Mouse (Mus musculus) olfactory bulb, adult 2 months (tissue): ENCODE measurements at regions not wholly inside any gene's neighbourhood (a gene's known extent, or its start where the extent isn't known, plus 50 kb on each side); places are given as distances from the start of the nearest gene placed in this dataset.

Experiments used
- H3K27ac ChIP-seq: fragments of 200-500 bp; 2 replicates; pipeline ENCODE4 v1.5.1; 2012; ENCODE audit warnings: low read depth, low read length; ENCODE audit not compliant: insufficient read depth
- H3K4me1 ChIP-seq: fragments of 200-500 bp; 2 replicates; pipeline ENCODE4 v1.6.1; 2012; ENCODE audit warnings: low read length; ENCODE audit not compliant: control insufficient read depth, insufficient read depth
- H3K4me3 ChIP-seq: fragments of 200-500 bp; 2 replicates; pipeline ENCODE4 v1.5.1; 2012; ENCODE audit warnings: mild to moderate bottlenecking, low read depth, low read length, moderate library complexity; ENCODE audit not compliant: insufficient read depth
- CTCF ChIP-seq: fragments of 200-500 bp; IDR thresholded peaks from 2 replicates; pipeline ENCODE4 v1.5.1; 2012; ENCODE audit warnings: low read depth, mild to moderate bottlenecking, low read length, moderate library complexity; ENCODE audit not compliant: insufficient read depth
- POLR2A ChIP-seq: fragments of 200-500 bp; IDR thresholded peaks from 2 replicates; pipeline ENCODE4 v1.6.1; 2012; ENCODE audit warnings: mild to moderate bottlenecking, low read depth, low read length, moderate library complexity; ENCODE audit not compliant: insufficient read depth
- WGBS: fragments of 180-500 bp; shearing (Covaris S2); methylation state at CpG from one replicate; pipeline ENCODE4 v1.1.7; 2018; 5-methylcytosine and 5-hydroxymethylcytosine counted together

GRCm38 (mm10) chr13:35420076-35420475 is 239.6 kb upstream of the Cdyl start:
- Histone ChIP-seq H3K27ac (no peak overlapping the region), H3K4me3 (no peak overlapping the region), H3K4me1 (no peaks in the 10 kb centered on the region)
- 70% methylated on average over 3 of the region's 3 CpGs for WGBS
- TF ChIP-seq CTCF (no peak), POLR2A (no peak)

GRCm38 (mm10) chr13:35426061-35426460 is 233.6 kb upstream of the Cdyl start:
- TF ChIP-seq CTCF (no peak), POLR2A (no peak)
- 72% methylated on average over 4 of the region's 4 CpGs for WGBS

GRCm38 (mm10) chr13:35435173-35435572 is 224.5 kb upstream of the Cdyl start:
- WGBS: 72% methylated on average over 7 of the region's 7 CpGs
- no peak overlapping the region for H3K27ac ChIP-seq
- TF ChIP-seq POLR2A (no peak), CTCF (no peak)

More at GRCm38 (mm10) chr13:35426061-35426460, 233.6 kb upstream of the Cdyl start:
- Histone ChIP-seq H3K27ac (no peak overlapping the region), H3K4me3 (no peak overlapping the region), H3K4me1 (no peaks in the 10 kb centered on the region)

GRCm38 (mm10) chr13:35447661-35448060 is 212.0 kb upstream of the Cdyl start:
- H3K27ac ChIP-seq: no peak overlapping the region
- H3K4me1 ChIP-seq: no peaks in the 10 kb centered on the region
- no peak for TF ChIP-seq CTCF
- no peak for TF ChIP-seq POLR2A
- no peak overlapping the region for H3K4me3 ChIP-seq
- 88% methylated on average over 3 of the region's 3 CpGs for WGBS

More at GRCm38 (mm10) chr13:35435173-35435572, 224.5 kb upstream of the Cdyl start:
- Histone ChIP-seq H3K4me1 (no peaks in the 10 kb centered on the region), H3K4me3 (no peak overlapping the region)

GRCm38 (mm10) chr13:35452420-35452819 is 207.2 kb upstream of the Cdyl start:
- TF ChIP-seq CTCF (no peak), POLR2A (no peak)
- 100% methylated on average over 1 of the region's 1 CpGs for WGBS
- H3K27ac ChIP-seq: no peak overlapping the region
- no peaks in the 10 kb centered on the region for H3K4me1 ChIP-seq
- H3K4me3 ChIP-seq: no peak overlapping the region

DNA sequence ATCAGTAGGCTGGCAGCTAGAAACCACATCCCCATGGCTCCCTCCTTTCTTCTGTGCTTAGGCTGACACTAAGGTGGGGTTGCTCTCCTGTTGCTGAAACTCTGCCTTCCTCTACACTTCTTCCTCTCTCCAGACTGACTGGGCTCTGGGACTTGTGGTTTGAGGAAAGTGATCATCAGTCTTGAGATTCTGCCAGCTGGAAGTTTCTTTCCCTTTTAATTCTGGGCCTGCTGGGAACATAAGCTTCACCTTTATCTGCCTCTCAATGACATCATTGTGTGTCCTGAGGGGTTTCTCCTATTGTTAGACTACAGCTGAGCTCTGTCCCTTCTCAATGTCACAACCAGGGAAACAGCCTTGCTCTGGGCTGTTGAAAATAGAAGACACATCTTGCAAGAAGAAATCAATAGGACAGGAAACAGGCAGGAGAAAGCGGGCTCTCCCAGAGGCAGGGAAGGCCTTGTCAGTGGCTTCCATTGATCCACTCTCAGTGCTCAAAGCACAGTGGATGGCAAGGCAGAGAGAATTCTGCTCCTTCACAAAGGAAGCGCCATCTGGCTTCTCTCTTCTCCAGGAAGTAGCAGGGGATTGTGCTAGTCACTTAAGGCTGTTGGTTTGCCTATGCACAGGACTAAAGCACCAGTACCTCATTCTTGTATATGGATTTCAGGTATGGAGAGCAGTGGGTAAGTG is 206.3 kb upstream of the Cdyl start:
- WGBS: 78% methylated on average over 2 of the region's 2 CpGs
- no peak overlapping the region for H3K27ac ChIP-seq
- H3K4me3 ChIP-seq: no peak overlapping the region
- no peaks in the 10 kb centered on the region for H3K4me1 ChIP-seq
- no peak for TF ChIP-seq POLR2A
- no peak for TF ChIP-seq CTCF

- Histone ChIP-seq H3K4me1 (no peaks in the 10 kb centered on the region), H3K4me3 (no peak overlapping the region), H3K27ac (no peak overlapping the region)
- no peak for TF ChIP-seq CTCF
- TF ChIP-seq POLR2A: no peak
- 79% methylated on average over 1 of the region's 1 CpGs for WGBS
These were observed 199.6 kb upstream of the Cdyl start for GRCm38 (mm10) chr13:35460051-35460450.

DNA sequence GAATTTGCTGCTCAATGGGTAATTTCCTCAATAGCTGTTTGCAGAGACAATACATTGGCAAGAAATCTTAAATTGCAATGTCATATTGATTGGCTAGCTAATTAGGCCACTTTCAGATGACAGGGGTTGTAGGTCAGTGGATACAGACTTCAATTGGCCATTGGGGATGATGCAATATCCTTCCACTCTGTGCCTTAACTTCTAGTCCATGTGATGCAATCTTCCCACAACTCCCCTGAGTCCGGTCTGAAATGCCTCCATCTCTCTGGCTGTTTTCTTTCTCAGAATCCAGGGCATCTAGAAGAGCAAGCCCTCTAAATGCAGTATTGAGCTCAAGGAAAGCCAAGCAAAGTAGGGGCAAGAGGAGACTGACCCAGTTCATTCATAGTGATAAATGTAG is 196.4 kb upstream of the Cdyl start:
- TF ChIP-seq POLR2A: no peak
- TF ChIP-seq CTCF: no peak
- H3K4me3 ChIP-seq: no peak overlapping the region
- H3K4me1 ChIP-seq: no peaks in the 10 kb centered on the region
- 89% methylated on average over 1 of the region's 1 CpGs for WGBS
- H3K27ac ChIP-seq: no peak overlapping the region

GRCm38 (mm10) chr13:35463850-35464249 is 195.8 kb upstream of the Cdyl start:
- Histone ChIP-seq H3K4me1 (no peaks in the 10 kb centered on the region), H3K4me3 (no peak overlapping the region), H3K27ac (no peak overlapping the region)
- no peak for TF ChIP-seq CTCF
- no peak for TF ChIP-seq POLR2A
- 86% methylated on average over 2 of the region's 2 CpGs for WGBS
